ENCODE assay signal across 28 mouse cellular contexts in the genomic region with DNA sequence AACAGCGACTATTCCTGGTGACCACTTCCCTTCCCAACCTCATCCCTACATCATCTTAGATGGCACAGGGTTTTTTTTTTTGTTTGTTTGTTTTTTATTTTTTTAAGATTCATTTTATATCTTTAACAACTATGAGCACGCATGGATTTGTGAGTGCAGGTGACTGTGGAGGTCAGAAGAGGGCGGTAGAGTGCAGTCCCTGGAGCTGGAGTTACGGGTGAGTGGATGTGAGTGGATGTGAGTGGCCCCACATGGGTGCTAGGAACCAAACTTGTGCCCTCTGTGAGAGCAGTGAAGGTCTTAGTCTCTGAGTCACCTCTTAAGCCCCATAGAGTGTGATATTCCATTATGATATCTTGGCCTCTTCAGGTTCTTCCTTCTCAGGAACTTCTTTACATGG. TPM values are rescaled to one million over a fixed set of nuclear protein-coding genes. Genes with fewer than 3 reads are reported as not detected.
DNase-seq lines count a peak whose midpoint lies in the region; ATAC-seq and TF ChIP-seq lines count a peak whose summit lies in the region.
"Had no signal": no experiment of that assay in that cellular context is flagged by ENCODE, and none has a peak within 500 bp of the region (broad histone marks: within the 10 kb centered on the region; RNA-seq: fewer than 3 reads in every experiment).

No protein-coding gene starts in this region.

- WGBS in kidney, postnatal 0 days = 90% methylated on average over 4 of the region's 4 CpGs
- 95% methylated on average over 4 of the region's 4 CpGs for WGBS in kidney, embryonic 14.5 days
- 80% methylated on average over 4 of the region's 4 CpGs for WGBS in liver, postnatal 0 days (ENCODE audit: insufficient replicate concordance)
- 92% methylated on average over 4 of the region's 4 CpGs for WGBS in lung, postnatal 0 days

- H3K4me1 ChIP-seq in kidney, postnatal 0 days (replicated peaks; ENCODE audit: insufficient read depth, low read length) = no peaks in the 10 kb centered on the region
- H3K4me1 ChIP-seq in kidney, embryonic 14.5 days (ENCODE audit: control insufficient read depth, insufficient read depth, low read length) = no peaks in the 10 kb centered on the region
- H3K4me1 ChIP-seq in liver, postnatal 0 days (ENCODE audit: insufficient read depth) = no peaks in the 10 kb centered on the region
- peaks cover 2% of the 10 kb centered on the region for H3K4me1 ChIP-seq in ES-Bruce4 (ENCODE audit: control insufficient read depth, insufficient read depth, low read length)
- no peaks in the 10 kb centered on the region; the same call in 1 of the 2 replicates for H3K4me1 ChIP-seq in lung, postnatal 0 days (ENCODE audit: insufficient read depth, low read depth, low read length)
- H3K4me1 ChIP-seq: intestine, embryonic 15.5 days had no signal

- no peak overlapping the region for H3K27ac ChIP-seq in kidney, postnatal 0 days
- no peak overlapping the region for H3K27ac ChIP-seq in kidney, embryonic 14.5 days (ENCODE audit: low read depth, low read length)
- no peak overlapping the region for H3K27ac ChIP-seq in liver, postnatal 0 days (ENCODE audit: low read depth)
- H3K27ac ChIP-seq in ES-Bruce4 (ENCODE audit: insufficient read depth, low read length) = no peak overlapping the region
- H3K27ac ChIP-seq in lung, postnatal 0 days (ENCODE audit: low read length) = no peak overlapping the region
- H3K27ac ChIP-seq: embryonic facial prominence, embryonic 10.5 days; embryonic facial prominence, embryonic 13.5 days; forebrain, embryonic 12.5 days; forebrain, embryonic 15.5 days; hindbrain, embryonic 10.5 days; hindbrain, embryonic 13.5 days; intestine, embryonic 15.5 days had no signal

- H3K9me3 ChIP-seq in kidney, postnatal 0 days (replicated peaks; ENCODE audit: low read length) = no peaks in the 10 kb centered on the region
- no peaks in the 10 kb centered on the region for H3K9me3 ChIP-seq in kidney, embryonic 14.5 days (ENCODE audit: control insufficient read depth, low read length)
- H3K9me3 ChIP-seq in liver, postnatal 0 days (ENCODE audit: low read length) = no peaks in the 10 kb centered on the region
- no peaks in the 10 kb centered on the region for H3K9me3 ChIP-seq in ES-Bruce4 (replicated peaks; ENCODE audit: control insufficient read depth, insufficient read depth, low read length, poor library complexity, severe bottlenecking)
- H3K9me3 ChIP-seq in lung, postnatal 0 days (ENCODE audit: low read length) = no peaks in the 10 kb centered on the region
- H3K9me3 ChIP-seq: embryonic facial prominence, embryonic 10.5 days; embryonic facial prominence, embryonic 13.5 days; forebrain, embryonic 12.5 days; forebrain, embryonic 15.5 days; hindbrain, embryonic 10.5 days; hindbrain, embryonic 13.5 days; intestine, embryonic 15.5 days had no signal

- TF ChIP-seq EP300 in liver, postnatal 0 days (IDR thresholded peaks at IDR 0.05; ENCODE audit: low read depth) = no peak
- TF ChIP-seq EP300 in ES-Bruce4 (IDR thresholded peaks at IDR 0.05; ENCODE audit: insufficient read depth, low read depth, low read length) = no peak
- no peak for TF ChIP-seq EP300 in lung, postnatal 0 days (IDR thresholded peaks at IDR 0.05)

- 0 out of 2 replicates have a peak, but pooled peaks have one; percentile 14 for TF ChIP-seq CTCF in kidney, postnatal 0 days (IDR thresholded peaks at IDR 0.05; ENCODE audit: low read depth)
- TF ChIP-seq CTCF in liver, postnatal 0 days (IDR thresholded peaks at IDR 0.05; ENCODE audit: low read depth) = 0 out of 2 replicates have a peak, but pooled peaks have one; percentile 6
- peak; percentile 25 for TF ChIP-seq CTCF in ES-Bruce4 (IDR thresholded peaks at IDR 0.05; ENCODE audit: low read depth, low read length)
- TF ChIP-seq CTCF in lung, postnatal 0 days (IDR thresholded peaks at IDR 0.05) = no peak

- no peaks in the 10 kb centered on the region for H3K27me3 ChIP-seq in kidney, postnatal 0 days (ENCODE audit: insufficient read depth, low read length)
- no peaks in the 10 kb centered on the region for H3K27me3 ChIP-seq in kidney, embryonic 14.5 days (ENCODE audit: control insufficient read depth, insufficient read depth, low read length)
- no peaks in the 10 kb centered on the region for H3K27me3 ChIP-seq in liver, postnatal 0 days (ENCODE audit: insufficient read depth, low read length)
- H3K27me3 ChIP-seq in ES-Bruce4 (ENCODE audit: control insufficient read depth, insufficient read depth, low read length, poor library complexity, severe bottlenecking) = no peaks in the 10 kb centered on the region
- H3K27me3 ChIP-seq in lung, postnatal 0 days (replicated peaks; ENCODE audit: insufficient read depth, low read length) = no peaks in the 10 kb centered on the region
- H3K27me3 ChIP-seq: embryonic facial prominence, embryonic 13.5 days; forebrain, embryonic 12.5 days; forebrain, embryonic 15.5 days; hindbrain, embryonic 13.5 days; intestine, embryonic 15.5 days had no signal

- no peak for DNase-seq in kidney, postnatal 0 days (ENCODE audit: low spot score)
- no peak for DNase-seq in liver, postnatal 0 days
- DNase-seq in liver = no peak
- DNase-seq in adrenal gland, adult 18-20 months (ENCODE audit: low spot score in 2 of 2) = no peak
- no peak for DNase-seq in lung, postnatal 0 days (ENCODE audit: low spot score)
- DNase-seq: adrenal gland, postnatal 14 days; cerebellum, adult 11-12 months; cerebellum, adult 8-10 months; cerebellum, postnatal 10 days; cerebellum, postnatal 36 days; embryo, embryonic 11 days; gastrocnemius, postnatal 36 days; heart, postnatal 36 days had no signal

- no peak overlapping the region for H3K9ac ChIP-seq in kidney, postnatal 0 days (ENCODE audit: low read depth, low read length)
- H3K9ac ChIP-seq in kidney, embryonic 14.5 days (ENCODE audit: low read depth, low read length) = no peak overlapping the region
- no peak overlapping the region for H3K9ac ChIP-seq in liver, postnatal 0 days (replicated peaks)
- H3K9ac ChIP-seq in ES-Bruce4 (ENCODE audit: low read depth, poor library complexity, severe bottlenecking) = no peak overlapping the region
- H3K9ac ChIP-seq in lung, postnatal 0 days (replicated peaks; ENCODE audit: low read depth) = no peak overlapping the region
- H3K9ac ChIP-seq: embryonic facial prominence, embryonic 13.5 days; forebrain, embryonic 12.5 days; forebrain, embryonic 15.5 days; hindbrain, embryonic 13.5 days; intestine, embryonic 15.5 days had no signal

- H3K4me2 ChIP-seq in kidney, postnatal 0 days (ENCODE audit: low read length) = no peak overlapping the region
- no peak overlapping the region for H3K4me2 ChIP-seq in kidney, embryonic 14.5 days (replicated peaks; ENCODE audit: low read depth, low read length)
- no peak overlapping the region for H3K4me2 ChIP-seq in liver, postnatal 0 days (ENCODE audit: low read depth, low read length)
- no peak overlapping the region for H3K4me2 ChIP-seq in lung, postnatal 0 days (replicated peaks; ENCODE audit: low read depth, low read length)
- H3K4me2 ChIP-seq: embryonic facial prominence, embryonic 13.5 days; forebrain, embryonic 12.5 days; forebrain, embryonic 15.5 days; heart, embryonic 11.5 days; hindbrain, embryonic 13.5 days; intestine, embryonic 15.5 days had no signal

- no peak for TF ChIP-seq POLR2A in ES-Bruce4 (IDR thresholded peaks at IDR 0.05; ENCODE audit: insufficient read depth, low read length)

- H3K4me3 ChIP-seq in kidney, postnatal 0 days (replicated peaks; ENCODE audit: low read depth, low read length) = no peak overlapping the region
- no peak overlapping the region for H3K4me3 ChIP-seq in kidney, embryonic 14.5 days (ENCODE audit: low read length)
- H3K4me3 ChIP-seq in liver, postnatal 0 days (ENCODE audit: low read depth, low read length) = no peak overlapping the region
- no peak overlapping the region for H3K4me3 ChIP-seq in ES-Bruce4 (ENCODE audit: low read depth, low read length)
- no peak overlapping the region for H3K4me3 ChIP-seq in lung, postnatal 0 days (ENCODE audit: low read depth, low read length)
- H3K4me3 ChIP-seq: embryonic facial prominence, embryonic 10.5 days; embryonic facial prominence, embryonic 13.5 days; erythroblast, embryonic 14.5 days; forebrain, embryonic 12.5 days; forebrain, embryonic 15.5 days; hindbrain, embryonic 10.5 days; hindbrain, embryonic 13.5 days; intestine, embryonic 15.5 days had no signal

- no peak for ATAC-seq in kidney, postnatal 0 days (replicated peaks; ENCODE audit: low FRiP score, low read depth)
- ATAC-seq in kidney, embryonic 14.5 days (ENCODE audit: low FRiP score, low TSS enrichment) = no peak
- ATAC-seq in liver, postnatal 0 days = no peak
- no peak for ATAC-seq in lung, postnatal 0 days
- ATAC-seq: activated CD4-positive, CD25-positive, alpha-beta regulatory T cell, adult 4 months; forebrain, embryonic 15.5 days; hindbrain, embryonic 16.5 days; intestine, embryonic 15.5 days had no signal

- no peaks in the 10 kb centered on the region for H3K36me3 ChIP-seq in kidney, postnatal 0 days (ENCODE audit: insufficient read depth, low read length)
- no peaks in the 10 kb centered on the region for H3K36me3 ChIP-seq in kidney, embryonic 14.5 days (ENCODE audit: control insufficient read depth, insufficient read depth, low read length)
- H3K36me3 ChIP-seq in liver, postnatal 0 days (replicated peaks; ENCODE audit: insufficient read depth, low read length) = no peaks in the 10 kb centered on the region
- no peaks in the 10 kb centered on the region for H3K36me3 ChIP-seq in ES-Bruce4 (ENCODE audit: control insufficient read depth, insufficient read depth, low read length, poor library complexity, severe bottlenecking)
- no peaks in the 10 kb centered on the region for H3K36me3 ChIP-seq in lung, postnatal 0 days (ENCODE audit: insufficient read depth, low read length)
- H3K36me3 ChIP-seq: embryonic facial prominence, embryonic 13.5 days; forebrain, embryonic 15.5 days; hindbrain, embryonic 13.5 days; intestine, embryonic 15.5 days had no signal

RNA-seq across cellular contexts. Expression of a gene that starts 55.9 kb away (rescaled TPM):
- 5.0 and 5.5 TPM in 2 replicates for polyA plus RNA-seq in kidney, postnatal 0 days (2015; fragmentation: Nextera tagmentation; extraction: Ambion mirVana)
- polyA plus RNA-seq in kidney, embryonic 14.5 days (2014; fragmentation: Nextera tagmentation; extraction: Ambion mirVana) = 6.7 and 10.8 TPM in 2 replicates
- polyA plus RNA-seq in liver, postnatal 0 days (2015; fragmentation: Nextera tagmentation; extraction: Ambion mirVana) = 1.1 and 1.2 TPM in 2 replicates
- polyA plus RNA-seq in ES-Bruce4 (2011; ENCODE audit: insufficient read depth, insufficient read length, low read depth, missing spikeins) = 2.1 and 4.2 TPM in 2 replicates
- 1 to 10 TPM; 3.7 TPM for total RNA-seq in adrenal gland, adult 18-20 months (2021)
- polyA plus RNA-seq in lung, postnatal 0 days (2015; fragmentation: Nextera tagmentation; extraction: Ambion mirVana) = 7.3 and 9.3 TPM in 2 replicates
- total RNA-seq: gastrocnemius, adult 8-10 months; gastrocnemius, postnatal 36 days; MEL had no signal
- polyA plus RNA-seq: erythroblast, embryonic 14.5 days had no signal
